Mouse (Mus musculus): ENCODE results near the gene Trim52. TPM values are rescaled to one million over a fixed set of nuclear protein-coding genes. Genes with fewer than 3 reads are reported as not detected.

Trim52 gene
- polyA plus RNA-seq, 1 experiment: not detected

GRCm38 (mm10) chr14:106179102-106179727 lies 73.2 kb downstream of the Trim52 start:
- TF ChIP-seq POLR2A (IDR thresholded peaks at IDR 0.05; ENCODE audit: borderline replicate concordance, control insufficient read depth, low read depth, low read length) (no peak), CTCF (IDR thresholded peaks at IDR 0.05; ENCODE audit: control insufficient read depth, insufficient read depth, low read length) (no peak)
- WGBS: 59% methylated on average over 8 of the region's 8 CpGs
- Histone ChIP-seq H3K27ac (ENCODE audit: control insufficient read depth, insufficient read depth, low read depth, low read length, poor library complexity) (no peak overlapping the region), H3K4me1 (ENCODE audit: control insufficient read depth, insufficient read depth, low read length) (no peaks in the 10 kb centered on the region), H3K4me3 (replicated peaks; ENCODE audit: control insufficient read depth, low read depth, low read length) (no peak overlapping the region)

- Histone ChIP-seq H3K4me1 (ENCODE audit: control insufficient read depth, insufficient read depth, low read length) (no peaks in the 10 kb centered on the region), H3K27ac (ENCODE audit: control insufficient read depth, insufficient read depth, low read depth, low read length, poor library complexity) (no peak overlapping the region), H3K4me3 (replicated peaks; ENCODE audit: control insufficient read depth, low read depth, low read length) (no peak overlapping the region)
- no peak for TF ChIP-seq POLR2A (IDR thresholded peaks at IDR 0.05; ENCODE audit: borderline replicate concordance, control insufficient read depth, low read depth, low read length)
- no peak for TF ChIP-seq CTCF (IDR thresholded peaks at IDR 0.05; ENCODE audit: control insufficient read depth, insufficient read depth, low read length)
- WGBS: 81% methylated on average over 2 of the region's 2 CpGs
These were observed 73.7 kb downstream of the Trim52 start for GRCm38 (mm10) chr14:106179728-106180125.

- Histone ChIP-seq H3K4me3 (replicated peaks; ENCODE audit: control insufficient read depth, low read depth, low read length) (no peak overlapping the region), H3K4me1 (ENCODE audit: control insufficient read depth, insufficient read depth, low read length) (no peaks in the 10 kb centered on the region), H3K27ac (ENCODE audit: control insufficient read depth, insufficient read depth, low read depth, low read length, poor library complexity) (no peak overlapping the region)
- TF ChIP-seq POLR2A (IDR thresholded peaks at IDR 0.05; ENCODE audit: borderline replicate concordance, control insufficient read depth, low read depth, low read length): no peak
- TF ChIP-seq CTCF (IDR thresholded peaks at IDR 0.05; ENCODE audit: control insufficient read depth, insufficient read depth, low read length): no peak
These were observed 74.6 kb downstream of the Trim52 start for GRCm38 (mm10) chr14:106180616-106181015.

- Histone ChIP-seq H3K4me1 (ENCODE audit: control insufficient read depth, insufficient read depth, low read length) (no peaks in the 10 kb centered on the region), H3K4me3 (replicated peaks; ENCODE audit: control insufficient read depth, low read depth, low read length) (no peak overlapping the region), H3K27ac (ENCODE audit: control insufficient read depth, insufficient read depth, low read depth, low read length, poor library complexity) (no peak overlapping the region)
- WGBS: 75% methylated on average over 3 of the region's 3 CpGs
- TF ChIP-seq POLR2A (IDR thresholded peaks at IDR 0.05; ENCODE audit: borderline replicate concordance, control insufficient read depth, low read depth, low read length) (no peak), CTCF (IDR thresholded peaks at IDR 0.05; ENCODE audit: control insufficient read depth, insufficient read depth, low read length) (no peak)
These were observed 78.0 kb downstream of the Trim52 start for GRCm38 (mm10) chr14:106183985-106184384.

Other genes with a start within 250 kb of the Trim52 start
- 6.2 and 14.5 TPM in 2 replicates for gene Spry2, start 209.4 kb upstream of the Trim52 start, polyA plus RNA-seq (2011; ENCODE audit: insufficient read depth, insufficient read length, low replicate concordance, missing spikeins)